Comparison of ENCODE assay signal across 33 mouse cellular contexts in genomic region chr6:113678246-113679012, GRCm38 (mm10). TPM values are rescaled to one million over a fixed set of nuclear protein-coding genes. Genes with fewer than 3 reads are reported as not detected.
DNase-seq lines count a peak whose midpoint lies in the region; ATAC-seq and TF ChIP-seq lines count a peak whose summit lies in the region.
"Had no signal": no experiment of that assay in that cellular context is flagged by ENCODE, and none has a peak within 500 bp of the region (broad histone marks: within the 10 kb centered on the region; RNA-seq: fewer than 3 reads in every experiment).

No protein-coding gene starts in this region.

- H3K27ac ChIP-seq in forebrain, postnatal 0 days (ENCODE audit: low read depth, low read length) = no peak overlapping the region
- H3K27ac ChIP-seq in forebrain, embryonic 15.5 days (replicated peaks) = no peak overlapping the region
- no peak overlapping the region for H3K27ac ChIP-seq in neural tube, embryonic 15.5 days (replicated peaks)
- H3K27ac ChIP-seq: forebrain, embryonic 13.5 days; heart, adult 2 months; hindbrain, embryonic 15.5 days; kidney, embryonic 15.5 days; left cerebral cortex, adult 2 months; limb, embryonic 12.5 days; liver, embryonic 15.5 days; lung, embryonic 15.5 days; midbrain, embryonic 13.5 days had no signal

- no peak overlapping the region for H3K4me2 ChIP-seq in forebrain, postnatal 0 days (ENCODE audit: low read depth)
- H3K4me2 ChIP-seq in forebrain, embryonic 15.5 days (replicated peaks) = no peak overlapping the region
- H3K4me2 ChIP-seq in neural tube, embryonic 15.5 days = no peak overlapping the region
- H3K4me2 ChIP-seq: forebrain, embryonic 13.5 days; heart, embryonic 12.5 days; hindbrain, embryonic 15.5 days; kidney, embryonic 15.5 days; limb, embryonic 12.5 days; liver, embryonic 15.5 days; lung, embryonic 15.5 days; midbrain, embryonic 13.5 days had no signal

- no peaks in the 10 kb centered on the region for H3K4me1 ChIP-seq in forebrain, postnatal 0 days (ENCODE audit: insufficient read depth)
- H3K4me1 ChIP-seq in forebrain, embryonic 15.5 days = no peaks in the 10 kb centered on the region
- H3K4me1 ChIP-seq in lung, adult 2 months (ENCODE audit: control insufficient read depth, insufficient read depth, low read length) = peaks cover 11% of the 10 kb centered on the region
- no peaks in the 10 kb centered on the region for H3K4me1 ChIP-seq in neural tube, embryonic 15.5 days
- H3K4me1 ChIP-seq: forebrain, embryonic 13.5 days; hindbrain, embryonic 15.5 days; lung, embryonic 15.5 days; midbrain, embryonic 13.5 days had no signal

- H3K27me3 ChIP-seq in forebrain, postnatal 0 days (ENCODE audit: insufficient read depth, low read length) = no peaks in the 10 kb centered on the region
- no peaks in the 10 kb centered on the region for H3K27me3 ChIP-seq in forebrain, embryonic 15.5 days
- no peaks in the 10 kb centered on the region for H3K27me3 ChIP-seq in neural tube, embryonic 15.5 days (replicated peaks)
- H3K27me3 ChIP-seq: CH12.LX; forebrain, embryonic 13.5 days; heart, embryonic 12.5 days; hindbrain, embryonic 15.5 days; kidney, embryonic 15.5 days; limb, embryonic 12.5 days; liver, embryonic 15.5 days; lung, embryonic 15.5 days; midbrain, embryonic 13.5 days had no signal

- no peaks in the 10 kb centered on the region for H3K9me3 ChIP-seq in forebrain, postnatal 0 days (ENCODE audit: low read length)
- no peaks in the 10 kb centered on the region for H3K9me3 ChIP-seq in forebrain, embryonic 15.5 days
- no peaks in the 10 kb centered on the region for H3K9me3 ChIP-seq in neural tube, embryonic 15.5 days (replicated peaks)
- H3K9me3 ChIP-seq: forebrain, embryonic 13.5 days; heart, embryonic 12.5 days; hindbrain, embryonic 15.5 days; kidney, embryonic 15.5 days; limb, embryonic 12.5 days; liver, embryonic 15.5 days; lung, embryonic 15.5 days; megakaryocyte, embryonic 14.5 days; midbrain, embryonic 13.5 days had no signal

- H3K36me3 ChIP-seq in forebrain, postnatal 0 days (ENCODE audit: insufficient read depth) = no peaks in the 10 kb centered on the region
- H3K36me3 ChIP-seq in forebrain, embryonic 15.5 days = no peaks in the 10 kb centered on the region
- no peaks in the 10 kb centered on the region for H3K36me3 ChIP-seq in neural tube, embryonic 15.5 days
- H3K36me3 ChIP-seq: hindbrain, embryonic 15.5 days; kidney, embryonic 15.5 days; limb, embryonic 12.5 days; lung, embryonic 15.5 days; midbrain, embryonic 13.5 days had no signal

- no peak for TF ChIP-seq POLR2A in lung, adult 2 months (IDR thresholded peaks at IDR 0.05; ENCODE audit: borderline replicate concordance, extremely low read depth, low read depth, low read length)

- ATAC-seq in cerebellum, adult (ENCODE audit: insufficient number of reproducible peaks, low FRiP score, low TSS enrichment) = no peak
- 0 out of 2 replicates have a peak, but pooled peaks have one; percentile 47 for ATAC-seq in forebrain, postnatal 0 days
- no peak for ATAC-seq in forebrain, embryonic 15.5 days (replicated peaks)
- no peak for ATAC-seq in neural tube, embryonic 15.5 days (ENCODE audit: low FRiP score)
- ATAC-seq: forebrain, embryonic 13.5 days; midbrain, embryonic 13.5 days had no signal

- 70% methylated on average over 14 of the region's 14 CpGs for WGBS in forebrain, postnatal 0 days
- 73% methylated on average over 14 of the region's 14 CpGs for WGBS in forebrain, embryonic 15.5 days
- 72% methylated on average over 14 of the region's 14 CpGs for WGBS in lung, adult 2 months
- WGBS in neural tube, embryonic 15.5 days = 77% methylated on average over 14 of the region's 14 CpGs

- H3K4me3 ChIP-seq in forebrain, postnatal 0 days (ENCODE audit: low read depth, low read length) = no peak overlapping the region
- no peak overlapping the region for H3K4me3 ChIP-seq in forebrain, embryonic 15.5 days
- no peak overlapping the region for H3K4me3 ChIP-seq in lung, adult 2 months (replicated peaks; ENCODE audit: extremely low read depth, low read depth, low read length)
- no peak overlapping the region for H3K4me3 ChIP-seq in neural tube, embryonic 15.5 days (replicated peaks)
- H3K4me3 ChIP-seq: forebrain, embryonic 13.5 days; heart, adult 2 months; heart, embryonic 12.5 days; hindbrain, embryonic 15.5 days; kidney, embryonic 15.5 days; left cerebral cortex, adult 2 months; limb, embryonic 12.5 days; liver, embryonic 15.5 days; lung, embryonic 15.5 days; megakaryocyte, embryonic 14.5 days; midbrain, embryonic 13.5 days had no signal

- no peak overlapping the region for H3K9ac ChIP-seq in forebrain, postnatal 0 days
- no peak overlapping the region for H3K9ac ChIP-seq in forebrain, embryonic 15.5 days (replicated peaks)
- no peak overlapping the region for H3K9ac ChIP-seq in neural tube, embryonic 15.5 days (replicated peaks)
- H3K9ac ChIP-seq: forebrain, embryonic 13.5 days; heart, embryonic 12.5 days; hindbrain, embryonic 15.5 days; kidney, embryonic 15.5 days; limb, embryonic 12.5 days; liver, embryonic 15.5 days; lung, embryonic 15.5 days; midbrain, embryonic 13.5 days had no signal

- DNase-seq in cerebellum, adult 11-12 months = peak; percentile 20
- no peak for DNase-seq in forebrain, postnatal 0 days
- DNase-seq in lung, postnatal 36 days = peak; percentile 48
- no peak for DNase-seq in lung, adult 2 months
- peak; percentile 54 for DNase-seq in retina, embryonic 14.5 days (ENCODE audit: low spot score)
- DNase-seq: adrenal gland, adult 8-10 months; heart, adult 2 months; kidney, adult 18-20 months; kidney, postnatal 4 days; thymus, postnatal 4 days had no signal

- TF ChIP-seq CTCF in forebrain, postnatal 0 days (IDR thresholded peaks at IDR 0.05; ENCODE audit: low read depth) = no peak
- TF ChIP-seq CTCF in lung, adult 2 months (IDR thresholded peaks at IDR 0.05; ENCODE audit: insufficient read depth, low read length) = no peak

RNA-seq across cellular contexts. Expression of gene Tatdn2, which starts 18.4 kb away (rescaled TPM):
- total RNA-seq in forebrain, postnatal 0 days (2014; rRNA removed) = 67.0 and 69.2 TPM in 2 replicates
- polyA plus RNA-seq in forebrain, postnatal 0 days (2015; fragmentation: Nextera tagmentation; extraction: Ambion mirVana) = 1.4 and 1.7 TPM in 2 replicates
- polyA plus RNA-seq in forebrain, embryonic 15.5 days (2015; fragmentation: Nextera tagmentation; extraction: Ambion mirVana) = 0.78 and 1.3 TPM in 2 replicates
- polyA plus RNA-seq in lung, adult 2 months (2012; rRNA removed) = 21.0 and 24.5 TPM in 2 replicates
- polyA plus RNA-seq in neural tube, embryonic 15.5 days (2015; fragmentation: Nextera tagmentation; extraction: Ambion mirVana) = 0.96 and 1.4 TPM in 2 replicates

RNA-seq across cellular contexts. Expression of gene Irak2, which starts 40.2 kb away (rescaled TPM):
- total RNA-seq in forebrain, postnatal 0 days (2014; rRNA removed) = 4.5 and 5.9 TPM in 2 replicates
- polyA plus RNA-seq in forebrain, postnatal 0 days (2015; fragmentation: Nextera tagmentation; extraction: Ambion mirVana) = 1.8 and 3.5 TPM in 2 replicates
- polyA plus RNA-seq in forebrain, embryonic 15.5 days (2015; fragmentation: Nextera tagmentation; extraction: Ambion mirVana) = 1.3 and 1.5 TPM in 2 replicates
- 48.8 and 53.8 TPM in 2 replicates for polyA plus RNA-seq in lung, adult 2 months (2012; rRNA removed)
- 2.5 and 4.5 TPM in 2 replicates for polyA plus RNA-seq in neural tube, embryonic 15.5 days (2015; fragmentation: Nextera tagmentation; extraction: Ambion mirVana)

RNA-seq across cellular contexts. Expression of gene Ghrl, which starts 41.3 kb away (rescaled TPM):
- total RNA-seq in forebrain, postnatal 0 days (2014; rRNA removed) = not detected in 2 replicates
- polyA plus RNA-seq in forebrain, postnatal 0 days (2015; fragmentation: Nextera tagmentation; extraction: Ambion mirVana) = 0.61 TPM in 1 of 2 replicates, not detected in the other
- 0.41 and 0.59 TPM in 2 replicates for polyA plus RNA-seq in forebrain, embryonic 15.5 days (2015; fragmentation: Nextera tagmentation; extraction: Ambion mirVana)
- 1.8 and 2.0 TPM in 2 replicates for polyA plus RNA-seq in lung, adult 2 months (2012; rRNA removed)
- polyA plus RNA-seq in neural tube, embryonic 15.5 days (2015; fragmentation: Nextera tagmentation; extraction: Ambion mirVana) = 1.1 and 1.9 TPM in 2 replicates
- total RNA-seq: CH12.LX; gastrocnemius, adult 8-10 months; gastrocnemius, postnatal 4 days; heart, adult 2 months; hematopoietic stem cell, adult 5-6 weeks; left cerebral cortex, postnatal 25 days; liver, adult 2 months; monocyte, adult 5-6 weeks; neutrophil, adult 5-6 weeks had no signal
- polyA plus RNA-seq: embryonic facial prominence, embryonic 11.5 days; heart, embryonic 12.5 days; heart, postnatal 0 days; liver, adult 2 months; liver, embryonic 15.5 days; lung, embryonic 15.5 days had no signal

RNA-seq across cellular contexts. Expression of gene Vhl, which starts 54.7 kb away (rescaled TPM):
- 92.7 and 94.1 TPM in 2 replicates for total RNA-seq in forebrain, postnatal 0 days (2014; rRNA removed)
- polyA plus RNA-seq in forebrain, postnatal 0 days (2015; fragmentation: Nextera tagmentation; extraction: Ambion mirVana) = 71.6 and 76.5 TPM in 2 replicates
- polyA plus RNA-seq in forebrain, embryonic 15.5 days (2015; fragmentation: Nextera tagmentation; extraction: Ambion mirVana) = 79.6 and 83.6 TPM in 2 replicates
- 16.5 and 25.9 TPM in 2 replicates for polyA plus RNA-seq in lung, adult 2 months (2012; rRNA removed)
- 68.1 and 75.8 TPM in 2 replicates for polyA plus RNA-seq in neural tube, embryonic 15.5 days (2015; fragmentation: Nextera tagmentation; extraction: Ambion mirVana)

Comparison
In these comparisons a context has a peak if more than half of its experiments do, and no peak if none do; other contexts are left out.
1. DNase-seq: peak in cerebellum, adult 11-12 months (single experiment), lung, postnatal 36 days (single experiment) and retina, embryonic 14.5 days (single experiment); none in forebrain, postnatal 0 days (single experiment) and lung, adult 2 months (single experiment).